Mouse (Mus musculus) T-helper 2 cell (primary cell): ENCODE results near the gene Gm10226.
"Not testable (repeated sequence)": the region's sequence is repeated elsewhere in the genome, so short reads cannot be mapped to it uniquely, and the experiment has no call there.

ENCODE experiments used
- in situ Hi-C: fragments of 300-600 bp; cut with MboI, MseI; formaldehyde crosslinking; loops from one replicate; pipeline ENCODE4 v1.15.1; 2025; ENCODE audit warnings: high pct_unique_total_duplicates

Gene Gm10226

GRCm38 (mm10) chr17:21691560-21691959 lies at the start of gene Gm10226:
Gene Gm10226, plus strand, starts transcription at chr17:21691860.
- in situ Hi-C loops: no loop called here

- in situ Hi-C loops: no loop called here
Measured at GRCm38 (mm10) chr17:21648791-21649190, 42.9 kb upstream of the Gm10226 start.

- in situ Hi-C loops: loop anchor here (25.0 kb wide), 1 partner anchor 1887 kb away; no protein-coding TSS in a partner anchor
Measured at GRCm38 (mm10) chr17:21649936-21650335, 41.7 kb upstream of the Gm10226 start.

GRCm38 (mm10) chr17:21650364-21650907 lies 41.2 kb upstream of the Gm10226 start, which contains the start of gene Zfp983:
Gene Zfp983, plus strand, starts transcription at chr17:21650624.
- in situ Hi-C loops: loop anchor here (25.0 kb wide), 1 partner anchor 1887 kb away; no protein-coding TSS in a partner anchor

GRCm38 (mm10) chr17:21678826-21679225 lies 12.8 kb upstream of the Gm10226 start:
- in situ Hi-C loops: not testable (repeated sequence)

- in situ Hi-C loops: no loop called here
Measured at GRCm38 (mm10) chr17:21679273-21680018, 12.2 kb upstream of the Gm10226 start.

- in situ Hi-C loops: not testable (repeated sequence)
Measured at GRCm38 (mm10) chr17:21680019-21680376, 11.7 kb upstream of the Gm10226 start.

GRCm38 (mm10) chr17:21693342-21693741 lies 1.7 kb downstream of the Gm10226 start:
- in situ Hi-C loops: no loop called here

- in situ Hi-C loops: no loop called here
Measured at GRCm38 (mm10) chr17:21696073-21696472, 4.4 kb downstream of the Gm10226 start.

- in situ Hi-C loops: no loop called here
Measured at GRCm38 (mm10) chr17:21702281-21703240, 10.9 kb downstream of the Gm10226 start.

- in situ Hi-C loops: no loop called here
Measured at GRCm38 (mm10) chr17:21703414-21703813, 11.8 kb downstream of the Gm10226 start.

GRCm38 (mm10) chr17:21707343-21707996 lies 15.8 kb downstream of the Gm10226 start, which contains the start of gene Zfp760:
Gene Zfp760, plus strand, starts transcription at chr17:21707741.
- in situ Hi-C loops: no loop called here

- in situ Hi-C loops: no loop called here
Measured at GRCm38 (mm10) chr17:21708401-21708800, 16.7 kb downstream of the Gm10226 start.

- in situ Hi-C loops: not testable (repeated sequence)
Measured at GRCm38 (mm10) chr17:21730495-21730894, 38.8 kb downstream of the Gm10226 start, which contains the start of gene Zfp229. Gene Zfp229, plus strand, starts transcription at chr17:21730795.

GRCm38 (mm10) chr17:21733049-21733448 lies 41.4 kb downstream of the Gm10226 start:
- in situ Hi-C loops: no loop called here

GRCm38 (mm10) chr17:21733529-21734031 lies 41.9 kb downstream of the Gm10226 start:
- in situ Hi-C loops: no loop called here
